Mouse (Mus musculus): ENCODE results near the gene Samd1.

DNA sequence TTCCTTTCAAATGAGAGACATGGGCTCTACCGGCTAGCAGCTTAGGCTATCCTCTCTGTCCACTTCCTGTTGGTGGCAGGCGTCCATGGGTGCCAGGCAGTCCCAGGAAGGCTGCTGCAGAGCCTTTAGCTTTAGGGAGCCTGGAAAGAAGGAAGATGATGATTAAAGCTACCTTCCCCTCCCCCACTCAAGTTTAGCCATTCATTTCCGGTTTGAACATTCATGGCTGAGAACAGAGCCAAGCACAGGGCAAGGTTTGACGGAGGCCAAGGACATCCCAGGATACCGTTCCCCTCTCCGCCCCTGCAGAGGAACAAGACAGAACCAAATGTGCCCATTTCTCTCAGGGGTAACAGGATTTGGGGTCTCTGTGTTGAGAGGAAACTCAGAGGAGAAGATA lies 19.8 kb upstream of the Samd1 start:
- TF ChIP-seq CTCF (IDR thresholded peaks at IDR 0.05; ENCODE audit: borderline replicate concordance, insufficient read depth, low read depth, low read length) = no peak
- no peak for TF ChIP-seq POLR2A (IDR thresholded peaks at IDR 0.05; ENCODE audit: borderline replicate concordance, insufficient read depth, low read length)

All from cerebellum, adult 2 months (tissue).